Mouse (Mus musculus) lung, embryonic 16.5 days (tissue): ENCODE results near the gene Vash1. TPM values are rescaled to one million over a fixed set of nuclear protein-coding genes. Genes with fewer than 3 reads are reported as not detected.

Experiments
- ATAC-seq: fragments of 200-750 bp; cut with Nextera tagmentation; 2 replicates; pipeline ENCODE4 v1.8.0; 2017; ENCODE audit warnings: low read depth, mild to moderate bottlenecking, moderate library complexity
- H3K27ac ChIP-seq: fragments of 300-500 bp; sonication (generic); 2 replicates; pipeline ENCODE4 v1.5.1; 2014; ENCODE audit warnings: mild to moderate bottlenecking, control low read depth, low read length
- H3K27me3 ChIP-seq: fragments of 300-500 bp; sonication (generic); 2 replicates; pipeline ENCODE4 v1.6.1; 2014; ENCODE audit warnings: low read depth, low read length, mixed read lengths; ENCODE audit not compliant: control insufficient read depth, insufficient read depth
- H3K36me3 ChIP-seq: fragments of 300-500 bp; sonication (generic); 2 replicates; pipeline ENCODE4 v1.6.1; 2014; ENCODE audit warnings: low read length; ENCODE audit not compliant: control insufficient read depth, insufficient read depth
- H3K4me1 ChIP-seq: fragments of 300-500 bp; sonication (generic); replicated peaks from 2 replicates; pipeline ENCODE4 v1.6.1; 2014; ENCODE audit warnings: low read length, mixed read lengths; ENCODE audit not compliant: control insufficient read depth, insufficient read depth
- H3K4me2 ChIP-seq: fragments of 300-500 bp; sonication (generic); 2 replicates; pipeline ENCODE4 v1.6.1; 2014; ENCODE audit warnings: low read depth, low read length, control low read depth
- H3K4me3 ChIP-seq: fragments of 300-500 bp; sonication (generic); 2 replicates; pipeline ENCODE4 v1.5.1; 2014; ENCODE audit warnings: mild to moderate bottlenecking, low read length, control low read depth
- H3K9ac ChIP-seq: fragments of 300-500 bp; sonication (generic); 2 replicates; pipeline ENCODE4 v1.6.1; 2014; ENCODE audit warnings: low read length, control low read depth
- H3K9me3 ChIP-seq: fragments of 300-500 bp; sonication (generic); 2 replicates; pipeline ENCODE4 v1.6.1; 2016; ENCODE audit warnings: low read length; ENCODE audit not compliant: control insufficient read depth
- WGBS: fragments of 180-500 bp; shearing (Covaris S2); extraction: QIAGEN DNeasy Blood & Tissue Kit; methylation state at CpG from one replicate; pipeline ENCODE4 v1.1.7; 2014; 5-methylcytosine and 5-hydroxymethylcytosine counted together
- polyA plus RNA-seq: library from polyadenylated mRNA; unstranded; fragments of >200 nt; fragmentation: Nextera tagmentation; extraction: Ambion mirVana; gene quantifications from 2 replicates; pipeline ENCODE4 v1.2.1, GENCODE M21; 2015

The Vash1 gene
- polyA plus RNA-seq, 1 experiment from 2014 or later = 10.0 TPM

- no peaks in the 10 kb centered on the region for H3K36me3 ChIP-seq
- no peaks in the 10 kb centered on the region for H3K9me3 ChIP-seq
- WGBS = 26% methylated on average over 12 of the region's 12 CpGs
- H3K4me2 ChIP-seq = peak overlapping the region; percentile 100
- no peaks in the 10 kb centered on the region; the same call in none of the 2 replicates for H3K4me1 ChIP-seq
- no peak overlapping the region for H3K27ac ChIP-seq
- no peak for ATAC-seq
- peak overlapping the region; percentile 84 for H3K4me3 ChIP-seq
- no peaks in the 10 kb centered on the region for H3K27me3 ChIP-seq
- peak overlapping the region; percentile 78 for H3K9ac ChIP-seq
Measured at GRCm38 (mm10) chr12:86679991-86680491, 1.5 kb downstream of the Vash1 start.

GRCm38 (mm10) chr12:86680591-86681193 is 2.2 kb downstream of the Vash1 start:
- Histone ChIP-seq H3K27me3 (no peaks in the 10 kb centered on the region), H3K36me3 (no peaks in the 10 kb centered on the region), H3K9me3 (no peaks in the 10 kb centered on the region), H3K4me2 (peak overlapping the region; percentile 100), H3K27ac (no peak overlapping the region), H3K9ac (peak overlapping the region; percentile 78), H3K4me3 (peak overlapping the region; percentile 84), H3K4me1 (no peaks in the 10 kb centered on the region; the same call in none of the 2 replicates)
- 18% methylated on average over 11 of the region's 11 CpGs for WGBS
- ATAC-seq = no peak

GRCm38 (mm10) chr12:86681626-86682025 is 3.1 kb downstream of the Vash1 start:
- H3K4me2 ChIP-seq = peak overlapping the region; percentile 32
- no peaks in the 10 kb centered on the region for H3K9me3 ChIP-seq
- H3K9ac ChIP-seq = no peak overlapping the region
- 0 out of 2 replicates have a peak overlapping the region, but pooled peaks have one; percentile 11 for H3K4me3 ChIP-seq
- 69% methylated on average over 9 of the region's 9 CpGs for whole genome bisulfite sequencing
- ATAC-seq = no peak
- no peaks in the 10 kb centered on the region for H3K36me3 ChIP-seq
- no peaks in the 10 kb centered on the region for H3K27me3 ChIP-seq
- H3K27ac ChIP-seq = no peak overlapping the region
- H3K4me1 ChIP-seq = peaks cover 3% of the 10 kb centered on the region

GRCm38 (mm10) chr12:86682178-86682577 is 3.7 kb downstream of the Vash1 start:
- no peaks in the 10 kb centered on the region for H3K27me3 ChIP-seq
- H3K4me2 ChIP-seq = peak overlapping the region; percentile 32; the same call in 1 of the 2 replicates
- no peak for ATAC-seq
- H3K9ac ChIP-seq = no peak overlapping the region
- no peaks in the 10 kb centered on the region for H3K36me3 ChIP-seq
- no peaks in the 10 kb centered on the region for H3K9me3 ChIP-seq
- H3K27ac ChIP-seq = no peak overlapping the region
- WGBS = 64% methylated on average over 8 of the region's 8 CpGs
- H3K4me1 ChIP-seq = peaks cover 3% of the 10 kb centered on the region
- H3K4me3 ChIP-seq = no peak overlapping the region

GRCm38 (mm10) chr12:86683698-86684097 is 5.2 kb downstream of the Vash1 start:
- Histone ChIP-seq H3K27ac (peak overlapping the region; percentile 32), H3K27me3 (no peaks in the 10 kb centered on the region), H3K9me3 (no peaks in the 10 kb centered on the region), H3K4me2 (no peak overlapping the region), H3K4me1 (peaks cover 3% of the 10 kb centered on the region), H3K9ac (no peak overlapping the region), H3K4me3 (no peak overlapping the region), H3K36me3 (no peaks in the 10 kb centered on the region)
- no peak for ATAC-seq
- WGBS = 58% methylated on average over 7 of the region's 7 CpGs

- Histone ChIP-seq H3K27me3 (no peaks in the 10 kb centered on the region), H3K4me2 (no peak overlapping the region), H3K4me3 (no peak overlapping the region), H3K4me1 (peaks cover 3% of the 10 kb centered on the region), H3K9ac (no peak overlapping the region), H3K36me3 (no peaks in the 10 kb centered on the region), H3K27ac (no peak overlapping the region), H3K9me3 (no peaks in the 10 kb centered on the region)
- no peak for ATAC-seq
- 68% methylated on average over 9 of the region's 9 CpGs for WGBS
Measured at GRCm38 (mm10) chr12:86685275-86685674, 6.8 kb downstream of the Vash1 start.

- no peaks in the 10 kb centered on the region for H3K9me3 ChIP-seq
- peaks cover 3% of the 10 kb centered on the region; the same call in 1 of the 2 replicates for H3K4me1 ChIP-seq
- no peak overlapping the region for H3K4me3 ChIP-seq
- H3K27ac ChIP-seq = peak overlapping the region; percentile 87
- WGBS = 52% methylated on average over 12 of the region's 13 CpGs
- no peak overlapping the region for H3K9ac ChIP-seq
- no peak for ATAC-seq
- H3K27me3 ChIP-seq = no peaks in the 10 kb centered on the region
- no peaks in the 10 kb centered on the region for H3K36me3 ChIP-seq
- H3K4me2 ChIP-seq = no peak overlapping the region
Measured at GRCm38 (mm10) chr12:86686551-86687330, 8.2 kb downstream of the Vash1 start.

- H3K4me1 ChIP-seq = peaks cover 3% of the 10 kb centered on the region; the same call in 1 of the 2 replicates
- H3K9ac ChIP-seq = no peak overlapping the region
- 56% methylated on average over 4 of the region's 4 CpGs for WGBS
- peak; percentile 34 for ATAC-seq
- no peak overlapping the region for H3K4me3 ChIP-seq
- H3K27ac ChIP-seq = peak overlapping the region; percentile 87
- H3K4me2 ChIP-seq = no peak overlapping the region
- no peaks in the 10 kb centered on the region for H3K36me3 ChIP-seq
- H3K27me3 ChIP-seq = no peaks in the 10 kb centered on the region
- no peaks in the 10 kb centered on the region for H3K9me3 ChIP-seq
Measured at GRCm38 (mm10) chr12:86687445-86687955, 9.0 kb downstream of the Vash1 start.

GRCm38 (mm10) chr12:86687971-86688573 is 9.6 kb downstream of the Vash1 start:
- Histone ChIP-seq H3K27ac (peak overlapping the region; percentile 87), H3K4me3 (no peak overlapping the region), H3K27me3 (no peaks in the 10 kb centered on the region), H3K4me2 (no peak overlapping the region), H3K9ac (no peak overlapping the region), H3K9me3 (no peaks in the 10 kb centered on the region), H3K36me3 (no peaks in the 10 kb centered on the region), H3K4me1 (peaks cover 7% of the 10 kb centered on the region; the same call in 1 of the 2 replicates)
- ATAC-seq = peak; percentile 78
- WGBS = 61% methylated on average over 4 of the region's 4 CpGs
